Mouse (Mus musculus) CD8-positive naive resting alpha-beta T cell, adult 57 days (primary cell): ENCODE data around the gene Fam107a. TPM values are rescaled to one million over a fixed set of nuclear protein-coding genes. Genes with fewer than 3 reads are reported as not detected.

Experiments
- total RNA-seq: library from RNA; stranded (reverse); gene quantifications from one replicate; pipeline ENCODE4 v1.2.4, GENCODE M21; 2023

Fam107a gene
- total RNA-seq = not detected

GRCm38 (mm10) chr14:8317194-8318097 lies at the start of gene Fam107a:
Fam107a (minus strand) TSS chr14:8318023.

GRCm38 (mm10) chr14:8259166-8259565 lies 58.7 kb downstream of the Fam107a start, which contains the start of gene Acox2:
Acox2 (minus strand) TSS chr14:8259353.

Other genes starting within 250 kb of the Fam107a start
- gene Rpp14, start 237.7 kb downstream of the Fam107a start, total RNA-seq = 13.7 TPM
- 60.2 TPM for gene Pxk, start 219.8 kb downstream of the Fam107a start, total RNA-seq
- 113 TPM for gene Pdhb, start 145.0 kb downstream of the Fam107a start, total RNA-seq
- 10.0 TPM for gene Kctd6, start 103.9 kb downstream of the Fam107a start, total RNA-seq
- not detected for gene Acox2, start 58.7 kb downstream of the Fam107a start, total RNA-seq
- gene Oit1, start 60.7 kb upstream of the Fam107a start, total RNA-seq = not detected